In genomic region chr9:21030055-21030600, GRCm38 (mm10) we compare ENCODE assay signal across 8 mouse cellular contexts. TPM values are rescaled to one million over a fixed set of nuclear protein-coding genes. Genes with fewer than 3 reads are reported as not detected.
DNase-seq lines count a peak whose midpoint lies in the region; ATAC-seq and TF ChIP-seq lines count a peak whose summit lies in the region.

No protein-coding gene starts in this region.

- peak overlapping the region; percentile 81 for H3K27ac ChIP-seq in CH12.LX (ENCODE audit: insufficient read depth, low read depth)
- no peak overlapping the region for H3K27ac ChIP-seq in forebrain, embryonic 16.5 days (ENCODE audit: low read length)
- peak overlapping the region; percentile 99 for H3K27ac ChIP-seq in liver, embryonic 15.5 days (replicated peaks)

- H3K9me3 ChIP-seq in CH12.LX (replicated peaks; ENCODE audit: low read length) = no peaks in the 10 kb centered on the region
- no peaks in the 10 kb centered on the region for H3K9me3 ChIP-seq in forebrain, embryonic 16.5 days (ENCODE audit: control insufficient read depth, low read length)
- H3K9me3 ChIP-seq in liver, embryonic 15.5 days (replicated peaks) = no peaks in the 10 kb centered on the region

- no peak for TF ChIP-seq EP300 in CH12.LX (IDR thresholded peaks at IDR 0.05; ENCODE audit: low read length)

- no peak for TF ChIP-seq CTCF in CH12.LX (conservative IDR thresholded peaks at IDR 0.05 in 1 of 2, IDR thresholded peaks at IDR 0.05 in 1 of 2; ENCODE audit: low read depth in 2 of 2, low read length in 2 of 2)

- no peaks in the 10 kb centered on the region for H3K27me3 ChIP-seq in CH12.LX (replicated peaks)
- H3K27me3 ChIP-seq in forebrain, embryonic 16.5 days (replicated peaks; ENCODE audit: control insufficient read depth, insufficient read depth, low read length) = peaks cover 57% of the 10 kb centered on the region
- peaks cover 36% of the 10 kb centered on the region for H3K27me3 ChIP-seq in liver, embryonic 15.5 days

- no peak for ATAC-seq in forebrain, embryonic 16.5 days
- ATAC-seq in liver, embryonic 15.5 days (ENCODE audit: insufficient read depth) = 0 out of 2 replicates have a peak, but pooled peaks have one; percentile 6
- ATAC-seq in cerebellum, adult (ENCODE audit: insufficient number of reproducible peaks, low FRiP score, low TSS enrichment) = no peak

- in situ Hi-C loops in CH12.LX (cut with MboI; ENCODE audit: low pct_ligation_motif_present, low pct_unique_long_range_greater_than_20kb, low sequenced_read_pairs) = loop anchor here (5.0 kb wide), 1 partner anchor 97 kb away; no protein-coding TSS in a partner anchor

- H3K4me3 ChIP-seq in CH12.LX (replicated peaks in 1 of 3; ENCODE audit: low read depth in 2 of 3, low read length in 2 of 3, poor library complexity in 1 of 3) = peak overlapping the region; percentile 34 to 40 (median 36)
- H3K4me3 ChIP-seq in forebrain, embryonic 16.5 days (replicated peaks; ENCODE audit: low read length) = no peak overlapping the region
- peak overlapping the region; percentile 77 for H3K4me3 ChIP-seq in liver, embryonic 15.5 days (replicated peaks)

- dilution Hi-C loops in CH12.LX (cut with MboI; ENCODE audit: extremely low pct_ligation_motif_present, extremely low pct_unique_long_range_greater_than_20kb, low sequenced_read_pairs) = no loop called here

- peak; percentile 11 for DNase-seq in gastrocnemius, postnatal 14 days
- DNase-seq in gastrocnemius, postnatal 4 days (ENCODE audit: low spot score in 2 of 2) = no peak
- DNase-seq in CH12.LX (ENCODE audit: extremely low read depth) = no peak
- DNase-seq in Muller cell, postnatal 12 days (ENCODE audit: inconsistent ontology term) = no peak
- no peak for DNase-seq in layer of hippocampus, adult 11-12 months (ENCODE audit: low spot score)

- no peak for TF ChIP-seq RAD21 in CH12.LX (IDR thresholded peaks at IDR 0.05; ENCODE audit: low read depth, low read length)

- H3K9ac ChIP-seq in CH12.LX (ENCODE audit: insufficient read depth, low read depth) = peak overlapping the region; percentile 28; the same call in 1 of the 2 replicates
- H3K9ac ChIP-seq in forebrain, embryonic 16.5 days (replicated peaks; ENCODE audit: low read depth, low read length) = no peak overlapping the region
- H3K9ac ChIP-seq in liver, embryonic 15.5 days = peak overlapping the region; percentile 86

- H3K4me1 ChIP-seq in CH12.LX (ENCODE audit: control insufficient read depth in 1 of 2, insufficient read depth in 2 of 2) = peaks cover 14 to 57% of the 10 kb centered on the region in 2 experiments
- peaks cover 38% of the 10 kb centered on the region for H3K4me1 ChIP-seq in forebrain, embryonic 16.5 days (replicated peaks; ENCODE audit: control insufficient read depth, insufficient read depth, low read length)
- peaks cover 91% of the 10 kb centered on the region for H3K4me1 ChIP-seq in liver, embryonic 15.5 days (replicated peaks)

- peaks cover 38 to 42% of the 10 kb centered on the region in 2 experiments for H3K36me3 ChIP-seq in CH12.LX (replicated peaks in 1 of 2; ENCODE audit: control insufficient read depth in 1 of 2, insufficient read depth in 1 of 2, low read length in 1 of 2)
- no peaks in the 10 kb centered on the region for H3K36me3 ChIP-seq in forebrain, embryonic 16.5 days (ENCODE audit: control insufficient read depth, insufficient read depth)
- peaks cover 11% of the 10 kb centered on the region for H3K36me3 ChIP-seq in liver, embryonic 15.5 days (replicated peaks)

- peak overlapping the region; percentile 87 for H3K4me2 ChIP-seq in CH12.LX (ENCODE audit: insufficient read depth, low read depth, poor library complexity, severe bottlenecking)
- peak overlapping the region; percentile 99; the same call in 1 of the 2 replicates for H3K4me2 ChIP-seq in forebrain, embryonic 16.5 days (ENCODE audit: low read length)
- peak overlapping the region; percentile 100 for H3K4me2 ChIP-seq in liver, embryonic 15.5 days

- intact Hi-C loops in gastrocnemius, postnatal 14 days (cut with DNase I; ENCODE audit: low total_unique reads) = loop anchor here (5.0 kb wide), 1 partner anchor 107 kb away; no protein-coding TSS in a partner anchor

- WGBS in forebrain, embryonic 16.5 days = 21% methylated on average over 22 of the region's 22 CpGs
- 6% methylated on average over 22 of the region's 22 CpGs for WGBS in liver, embryonic 15.5 days (ENCODE audit: insufficient replicate concordance)

- H3K79me2 ChIP-seq in CH12.LX (replicated peaks; ENCODE audit: control insufficient read depth, extremely low read depth, insufficient read depth, poor library complexity, severe bottlenecking) = peaks cover 7% of the 10 kb centered on the region

- TF ChIP-seq POLR2A in CH12.LX (IDR thresholded peaks at IDR 0.05; ENCODE audit: low read depth, low read length) = no peak; the same call in 1 of the 2 replicates

TF ChIP-seq in CH12.LX, 34 proteins besides CTCF, POLR2A, EP300 and RAD21:
- TF ChIP-seq SIN3A (IDR thresholded peaks at IDR 0.05; ENCODE audit: low read length) (no peak), USF1 (IDR thresholded peaks at IDR 0.05; ENCODE audit: low read depth, low read length) (no peak), IRF4 (IDR thresholded peaks at IDR 0.05; ENCODE audit: low read depth, low read length) (no peak), MYC (IDR thresholded peaks at IDR 0.05; ENCODE audit: low read depth, low read length) (no peak), ELF1 (IDR thresholded peaks at IDR 0.05; ENCODE audit: low read depth, low read length) (no peak), RCOR1 (conservative IDR thresholded peaks at IDR 0.05; ENCODE audit: low read depth, low read length) (no peak), MAX (IDR thresholded peaks at IDR 0.05; ENCODE audit: low read length) (no peak; the same call in 1 of the 2 replicates), ZKSCAN1 (IDR thresholded peaks at IDR 0.05; ENCODE audit: borderline replicate concordance, low read depth, low read length) (no peak), BHLHE40 (IDR thresholded peaks at IDR 0.05; ENCODE audit: low read depth, low read length) (peak; percentile 40; the same call in 1 of the 2 replicates), NRF1 (IDR thresholded peaks at IDR 0.05; ENCODE audit: low read depth, low read length) (peak; percentile 64), E2F4 (IDR thresholded peaks at IDR 0.05; ENCODE audit: insufficient replicate concordance, low read depth, low read length) (no peak), TBP (conservative IDR thresholded peaks at IDR 0.05; ENCODE audit: low read depth, low read length) (no peak), HCFC1 (IDR thresholded peaks at IDR 0.05; ENCODE audit: low read depth, low read length) (no peak), MEF2A (IDR thresholded peaks at IDR 0.05; ENCODE audit: borderline replicate concordance, low read depth, low read length) (no peak), POLR2AphosphoS2 (IDR thresholded peaks at IDR 0.05; ENCODE audit: low read depth, low read length) (no peak), ZC3H11A (IDR thresholded peaks at IDR 0.05; ENCODE audit: low read depth, low read length) (no peak), ZNF384 (IDR thresholded peaks at IDR 0.05; ENCODE audit: low read depth, low read length) (no peak), MXI1 (IDR thresholded peaks at IDR 0.05; ENCODE audit: low read depth, low read length) (peak; percentile 19; the same call in 1 of the 2 replicates)

RNA-seq across cellular contexts. Expression of gene Icam4, which starts 1.0 kb away (rescaled TPM):
- under 1 TPM; 0.29 to 0.43 TPM for total RNA-seq in gastrocnemius, postnatal 14 days (2021)
- not detected for total RNA-seq in gastrocnemius, postnatal 4 days (2021)
- total RNA-seq in CH12.LX (2012; rRNA removed) (2.9 and 3.1 TPM in 2 replicates), CH12.LX (2014; rRNA removed) (1.1 and 1.2 TPM in 2 replicates)
- polyA plus RNA-seq in CH12.LX (2012; ENCODE audit: insufficient read length, low read depth) = 0.72 and 0.96 TPM in 2 replicates
- polyA plus RNA-seq in forebrain, embryonic 16.5 days (2015; fragmentation: Nextera tagmentation; extraction: Ambion mirVana) = not detected in 2 replicates
- polyA plus RNA-seq in liver, embryonic 15.5 days (2015; fragmentation: Nextera tagmentation; extraction: Ambion mirVana) = 195 and 201 TPM in 2 replicates

RNA-seq across cellular contexts. Expression of gene Icam5, which starts 1.7 kb away (rescaled TPM):
- total RNA-seq in gastrocnemius, postnatal 14 days (2021) = under 1 TPM; 0.07 to 0.10 TPM
- under 1 TPM in 1 of 2 experiments, not detected in 1; 0.08 TPM for total RNA-seq in gastrocnemius, postnatal 4 days (2021)
- total RNA-seq in CH12.LX (2012; rRNA removed) = 4.9 TPM in 2 replicates
- total RNA-seq in CH12.LX (2014; rRNA removed) = 0.89 and 1.0 TPM in 2 replicates
- polyA plus RNA-seq in CH12.LX (2012; ENCODE audit: insufficient read length, low read depth) = 1.6 and 1.7 TPM in 2 replicates
- polyA plus RNA-seq in forebrain, embryonic 16.5 days (2015; fragmentation: Nextera tagmentation; extraction: Ambion mirVana) = 2.3 and 2.4 TPM in 2 replicates
- polyA plus RNA-seq in liver, embryonic 15.5 days (2015; fragmentation: Nextera tagmentation; extraction: Ambion mirVana) = 0.25 and 0.43 TPM in 2 replicates

RNA-seq across cellular contexts. Expression of gene Icam1, which starts 14.3 kb away (rescaled TPM):
- total RNA-seq in gastrocnemius, postnatal 14 days (2021) = 1 to 10 TPM; 3.1 to 3.4 TPM
- 1 to 10 TPM; 5.4 to 6.7 TPM for total RNA-seq in gastrocnemius, postnatal 4 days (2021)
- total RNA-seq in CH12.LX (2012; rRNA removed) (128 and 202 TPM in 2 replicates), CH12.LX (2014; rRNA removed) (101 and 102 TPM in 2 replicates)
- 64.2 and 70.6 TPM in 2 replicates for polyA plus RNA-seq in CH12.LX (2012; ENCODE audit: insufficient read length, low read depth)
- 3.3 and 4.5 TPM in 2 replicates for polyA plus RNA-seq in forebrain, embryonic 16.5 days (2015; fragmentation: Nextera tagmentation; extraction: Ambion mirVana)
- polyA plus RNA-seq in liver, embryonic 15.5 days (2015; fragmentation: Nextera tagmentation; extraction: Ambion mirVana) = 10.2 and 11.3 TPM in 2 replicates

RNA-seq across cellular contexts. Expression of gene Mrpl4, which starts 27.6 kb away (rescaled TPM):
- 10 to 100 TPM; 50.8 to 54.9 TPM for total RNA-seq in gastrocnemius, postnatal 14 days (2021)
- total RNA-seq in gastrocnemius, postnatal 4 days (2021) = 10 to 100 TPM; 42.7 to 49.2 TPM
- 98.7 and 103 TPM in 2 replicates for total RNA-seq in CH12.LX (2012; rRNA removed)
- 42.1 and 43.9 TPM in 2 replicates for total RNA-seq in CH12.LX (2014; rRNA removed)
- 83.6 and 94.8 TPM in 2 replicates for polyA plus RNA-seq in CH12.LX (2012; ENCODE audit: insufficient read length, low read depth)
- 109 and 113 TPM in 2 replicates for polyA plus RNA-seq in forebrain, embryonic 16.5 days (2015; fragmentation: Nextera tagmentation; extraction: Ambion mirVana)
- polyA plus RNA-seq in liver, embryonic 15.5 days (2015; fragmentation: Nextera tagmentation; extraction: Ambion mirVana) = 62.1 and 66.9 TPM in 2 replicates

RNA-seq across cellular contexts. Expression of gene Zglp1, which starts 36.8 kb away (rescaled TPM):
- not detected for total RNA-seq in gastrocnemius, postnatal 14 days (2021)
- not detected for total RNA-seq in gastrocnemius, postnatal 4 days (2021)
- total RNA-seq in CH12.LX (2012; rRNA removed) = 1.1 TPM in 1 of 2 replicates, not detected in the other
- total RNA-seq in CH12.LX (2014; rRNA removed) = 1.3 TPM in 1 of 2 replicates, not detected in the other
- polyA plus RNA-seq in CH12.LX (2012; ENCODE audit: insufficient read length, low read depth) = 0.87 and 0.98 TPM in 2 replicates
- polyA plus RNA-seq in forebrain, embryonic 16.5 days (2015; fragmentation: Nextera tagmentation; extraction: Ambion mirVana) = 0.25 and 1.7 TPM in 2 replicates
- 0.63 TPM in 1 of 2 replicates, not detected in the other for polyA plus RNA-seq in liver, embryonic 15.5 days (2015; fragmentation: Nextera tagmentation; extraction: Ambion mirVana)

Comparison
In these comparisons a context has a peak if more than half of its experiments do, and no peak if none do; other contexts are left out.
1. RNA of gene Icam1, which starts 14.3 kb away (total RNA-seq): 101 to 202 TPM in CH12.LX; 5.4 to 6.7 TPM in gastrocnemius, postnatal 4 days and 3.1 to 3.4 TPM in gastrocnemius, postnatal 14 days; every median in the first group is over 10 times any median in the second.
2. Peak in every context shown above with its lines, with median percentiles within 50 percentile points of each other: H3K4me2 ChIP-seq.